Mouse (Mus musculus): Measurements from ENCODE around the gene Sytl1. TPM values are rescaled to one million over a fixed set of nuclear protein-coding genes. Genes with fewer than 3 reads are reported as not detected.
A peak's percentile ranks its signal among the peaks of the same experiment; 100 is the strongest.

Gene Sytl1
- total RNA-seq, 2 experiments from 2014 or later, result 0.84 to 2.4 TPM

DNA sequence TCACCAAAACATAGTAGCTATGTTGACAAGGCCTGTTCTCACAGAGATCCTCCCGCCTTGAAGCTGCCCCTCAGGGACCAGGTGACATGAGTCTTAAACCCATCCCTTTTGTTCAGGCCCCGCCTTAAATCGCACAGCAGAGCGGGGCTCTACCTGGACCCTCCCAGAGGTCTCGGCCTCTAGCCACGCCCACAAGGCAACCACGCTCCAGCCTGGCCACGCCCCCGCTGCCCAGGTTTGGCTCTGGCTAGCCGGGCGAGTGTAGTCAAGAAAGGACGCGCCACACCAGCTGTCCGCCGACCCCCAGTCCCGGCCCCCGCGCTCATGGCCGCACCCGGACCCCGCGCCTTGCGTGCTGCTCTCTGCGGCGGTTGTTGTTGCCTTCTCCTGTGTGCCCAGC lies 42.3 kb downstream of the Sytl1 start:
- DNase-seq, result no peak
- intact Hi-C loops (cut with DNase I), result no loop called here

DNA sequence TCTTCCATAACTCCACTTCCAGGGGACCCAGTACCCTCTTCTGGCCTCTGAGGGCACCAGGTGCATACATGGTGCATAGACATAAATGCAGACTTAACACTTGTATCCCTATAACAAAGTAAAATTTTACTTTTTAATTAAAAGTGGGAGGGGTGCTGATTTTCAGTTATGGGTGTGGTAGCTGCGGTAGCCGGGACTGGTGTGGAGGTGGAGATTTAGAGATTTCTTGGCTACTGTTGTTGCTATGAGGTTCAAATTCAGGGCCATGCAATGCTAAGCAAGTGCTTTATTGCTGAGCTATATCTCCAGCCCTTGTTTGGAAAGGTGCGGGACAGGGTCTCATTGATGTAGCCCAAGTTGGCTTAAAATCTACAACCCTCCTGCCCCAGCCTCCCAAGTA lies 44.2 kb downstream of the Sytl1 start:
- DNase-seq, result no peak
- intact Hi-C loops (cut with DNase I), result no loop called here

DNA sequence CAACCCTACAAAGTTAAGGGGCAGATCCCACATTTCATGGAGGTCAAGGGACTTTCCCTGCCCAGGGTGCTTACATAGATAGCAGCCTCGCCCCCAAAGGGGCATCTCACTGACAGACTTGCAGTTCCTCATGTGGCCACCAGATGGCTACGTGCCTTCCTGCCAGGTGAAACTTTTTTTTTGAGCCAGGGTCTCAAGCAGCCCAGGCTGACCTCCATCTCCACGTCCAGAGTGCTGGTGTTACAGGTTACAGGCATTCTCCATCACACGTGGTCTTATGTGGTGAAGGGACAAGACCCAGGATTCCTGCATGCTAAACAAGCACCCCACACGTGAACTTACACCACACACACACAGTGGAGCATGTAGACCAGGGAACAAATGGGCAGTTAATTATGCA lies 45.3 kb downstream of the Sytl1 start:
- intact Hi-C loops (cut with DNase I), result loop anchor here (1.0 kb wide), 1 partner anchor 80 kb away; no protein-coding TSS in a partner anchor
- DNase-seq, result peak; percentile 65 to 77

- intact Hi-C loops (cut with DNase I), result loop anchor here (5.0 kb wide), 2 partner anchors 39 to 266 kb away; no protein-coding TSS in a partner anchor
- DNase-seq, result no peak
Measured at GRCm38 (mm10) chr4:133213661-133214060, 49.3 kb downstream of the Sytl1 start.

- intact Hi-C loops (cut with DNase I), result loop anchor here (5.0 kb wide), 2 partner anchors 39 to 266 kb away; no protein-coding TSS in a partner anchor
- no peak for DNase-seq
Measured at GRCm38 (mm10) chr4:133213268-133213590, 49.7 kb downstream of the Sytl1 start.

GRCm38 (mm10) chr4:133212562-133213267 lies 50.2 kb downstream of the Sytl1 start:
- DNase-seq, result peak; percentile 86 to 87
- intact Hi-C loops (cut with DNase I), result loop anchor here (5.0 kb wide), 2 partner anchors 40 to 265 kb away; no protein-coding TSS in a partner anchor

- intact Hi-C loops (cut with DNase I), result loop anchor here (5.0 kb wide), 2 partner anchors 40 to 265 kb away; no protein-coding TSS in a partner anchor
- DNase-seq, result no peak
Measured at GRCm38 (mm10) chr4:133211751-133212561, 51.0 kb downstream of the Sytl1 start, which contains the start of the genes Cd164l2 and Gpr3. Gene Cd164l2 (plus strand): TSS chr4:133212131. Gene Gpr3 (minus strand): TSS chr4:133212536.

GRCm38 (mm10) chr4:133210788-133211390 lies 52.0 kb downstream of the Sytl1 start:
- intact Hi-C loops (cut with DNase I), result loop anchor here (5.0 kb wide), 2 partner anchors 41 to 264 kb away; no protein-coding TSS in a partner anchor
- no peak for DNase-seq

- intact Hi-C loops (cut with DNase I), result loop anchor here (5.0 kb wide), 2 partner anchors 42 to 263 kb away; no protein-coding TSS in a partner anchor
- DNase-seq, result no peak
Measured at GRCm38 (mm10) chr4:133210023-133210787, 52.7 kb downstream of the Sytl1 start.

DNA sequence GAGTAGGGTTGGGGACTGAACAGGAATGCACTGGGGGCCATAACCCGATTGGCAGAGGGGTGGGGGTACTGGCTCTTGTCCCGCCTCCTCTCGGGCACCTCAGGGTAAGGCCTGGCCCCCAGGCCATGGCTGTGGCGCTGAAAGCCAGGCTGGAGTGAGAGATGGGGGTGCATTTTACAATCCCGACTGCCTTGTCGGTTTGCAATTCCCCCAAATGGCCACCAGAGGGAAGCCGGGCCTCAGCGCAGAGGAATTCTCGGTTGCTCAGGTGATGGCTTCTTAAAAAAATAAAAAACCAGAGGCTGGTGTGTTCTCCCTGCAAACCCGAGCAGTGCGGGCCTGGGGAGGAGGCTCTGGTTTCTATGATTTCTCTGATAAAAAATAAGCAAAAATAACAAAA lies 53.5 kb downstream of the Sytl1 start:
- DNase-seq, result peak; percentile 49 to 61
- intact Hi-C loops (cut with DNase I), result loop anchor here (2.0 kb wide), 1 partner anchor 199 kb away; the partner anchor contains the start of gene Ahdc1

DNA sequence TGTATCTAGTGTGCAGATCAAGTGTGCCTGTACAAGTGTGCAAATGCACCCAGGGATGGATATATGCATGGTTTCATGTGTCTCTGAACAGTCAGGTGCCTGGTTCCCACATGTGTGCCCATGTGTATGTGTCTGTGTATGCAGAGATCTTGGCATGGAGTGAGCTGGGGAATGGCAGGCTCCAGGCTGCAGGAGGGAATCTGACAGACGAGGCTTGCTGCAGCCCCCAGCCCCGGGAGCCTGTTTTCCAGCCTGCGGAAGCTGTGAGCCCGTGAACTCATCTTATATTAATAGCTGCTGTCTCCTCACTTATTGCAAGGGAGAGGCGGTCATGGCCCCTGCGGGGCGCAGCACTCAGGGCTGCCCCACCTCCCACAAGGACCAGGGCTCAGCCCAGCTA lies 58.5 kb downstream of the Sytl1 start:
- intact Hi-C loops (cut with DNase I), result no loop called here
- no peak for DNase-seq

- intact Hi-C loops (cut with DNase I), result no loop called here
- no peak for DNase-seq
Measured at GRCm38 (mm10) chr4:133203591-133203990, 59.3 kb downstream of the Sytl1 start.

Other genes starting within 250 kb of the Sytl1 start
- 100 to 1,000 TPM; 133 to 135 TPM for gene Wasf2, start 132.6 kb downstream of the Sytl1 start, total RNA-seq (2021)
- gene Cd164l2, start 51.0 kb downstream of the Sytl1 start, total RNA-seq (2021), result not detected
- under 1 TPM in 1 of 2 experiments, not detected in 1; 0.22 TPM for gene Gpr3, start 50.6 kb downstream of the Sytl1 start, total RNA-seq (2021)
- 10 to 100 TPM; 22.4 to 22.5 TPM for gene Map3k6, start 22.3 kb downstream of the Sytl1 start, total RNA-seq (2021)
- gene Tmem222, start 14.7 kb upstream of the Sytl1 start, total RNA-seq (2021), result 10 to 100 TPM; 25.1 to 27.0 TPM
- 10 to 100 TPM; 65.7 to 70.6 TPM for gene Wdtc1, start 90.4 kb upstream of the Sytl1 start, total RNA-seq (2021)
- gene Slc9a1, start 106.6 kb upstream of the Sytl1 start, total RNA-seq (2021), result 10 to 100 TPM; 21.2 to 22.9 TPM
- gene Tent5b, start 217.0 kb upstream of the Sytl1 start, total RNA-seq (2021), result 1 to 10 TPM; 3.5 to 5.1 TPM
- gene Trnp1, start 235.4 kb upstream of the Sytl1 start, total RNA-seq (2021), result 1 to 10 TPM; 1.6 to 3.1 TPM